In the genomic region with DNA sequence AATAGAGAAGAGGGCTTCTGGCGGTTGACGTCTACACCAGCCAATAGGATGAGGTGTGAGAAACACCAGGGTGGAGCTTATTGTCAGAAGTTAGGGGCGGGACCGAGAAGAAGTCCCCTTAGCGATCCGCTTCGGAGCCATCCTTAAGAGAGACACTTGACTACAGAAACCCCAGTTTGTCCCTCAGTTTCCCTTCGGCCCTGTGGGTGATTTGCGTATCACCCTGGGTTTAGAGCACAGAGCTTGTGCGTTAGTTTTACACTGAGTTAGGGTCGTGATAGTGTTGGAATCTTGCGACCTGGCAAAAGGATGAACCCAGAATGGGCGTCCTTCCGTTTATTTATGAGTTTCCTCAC, we compare ENCODE assay signal across 7 mouse cellular contexts. TPM values are rescaled to one million over a fixed set of nuclear protein-coding genes. Genes with fewer than 3 reads are reported as not detected.
A peak's percentile ranks its signal among the peaks of the same experiment; 100 is the strongest.
DNase-seq lines count a peak whose midpoint lies in the region; ATAC-seq lines count a peak whose summit lies in the region.

No protein-coding gene starts in this region.

- peak overlapping the region; percentile 67 for H3K27ac ChIP-seq in lung, embryonic 16.5 days (ENCODE audit: low read length)
- peak overlapping the region; percentile 64 for H3K27ac ChIP-seq in forebrain, embryonic 11.5 days (ENCODE audit: low read depth, low read length)
- peak overlapping the region; percentile 63; the same call in 1 of the 2 replicates for H3K27ac ChIP-seq in limb, embryonic 13.5 days
- peak overlapping the region; percentile 75; the same call in 1 of the 2 replicates for H3K27ac ChIP-seq in stomach, embryonic 14.5 days (ENCODE audit: low read length)

- H3K9ac ChIP-seq in lung, embryonic 16.5 days (ENCODE audit: low read length), result peak overlapping the region; percentile 54
- peak overlapping the region; percentile 69 for H3K9ac ChIP-seq in forebrain, embryonic 11.5 days (ENCODE audit: low read length)
- peak overlapping the region; percentile 79 for H3K9ac ChIP-seq in limb, embryonic 13.5 days
- peak overlapping the region; percentile 63 for H3K9ac ChIP-seq in stomach, embryonic 14.5 days (replicated peaks; ENCODE audit: low read depth, low read length)

- no peak for DNase-seq in lung, postnatal 4 days
- DNase-seq in forebrain, embryonic 11.5 days (ENCODE audit: low spot score), result no peak
- DNase-seq in layer of hippocampus, adult 11-12 months (ENCODE audit: low spot score), result no peak

- no peaks in the 10 kb centered on the region for H3K9me3 ChIP-seq in lung, embryonic 16.5 days (ENCODE audit: control insufficient read depth, low read length)
- no peaks in the 10 kb centered on the region for H3K9me3 ChIP-seq in forebrain, embryonic 11.5 days (ENCODE audit: control insufficient read depth, low read length)
- no peaks in the 10 kb centered on the region for H3K9me3 ChIP-seq in limb, embryonic 13.5 days
- no peaks in the 10 kb centered on the region for H3K9me3 ChIP-seq in stomach, embryonic 14.5 days (ENCODE audit: control insufficient read depth, low read depth, low read length)

- H3K27me3 ChIP-seq in lung, embryonic 16.5 days (ENCODE audit: control insufficient read depth, insufficient read depth, low read depth, low read length), result no peaks in the 10 kb centered on the region
- H3K27me3 ChIP-seq in forebrain, embryonic 11.5 days (ENCODE audit: control insufficient read depth, insufficient read depth, low read length), result no peaks in the 10 kb centered on the region
- no peaks in the 10 kb centered on the region for H3K27me3 ChIP-seq in limb, embryonic 13.5 days
- H3K27me3 ChIP-seq in stomach, embryonic 14.5 days (ENCODE audit: control insufficient read depth, insufficient read depth, low read length), result no peaks in the 10 kb centered on the region

- no peak for ATAC-seq in lung, embryonic 16.5 days (ENCODE audit: low read depth)
- ATAC-seq in forebrain, embryonic 11.5 days (replicated peaks; ENCODE audit: low FRiP score), result no peak
- ATAC-seq in limb, embryonic 13.5 days (ENCODE audit: low FRiP score, low read depth), result no peak
- ATAC-seq in stomach, embryonic 14.5 days (ENCODE audit: insufficient number of reproducible peaks, insufficient read depth, low FRiP score, low read depth), result no peak
- no peak for ATAC-seq in CD4-positive, CD25-positive, alpha-beta regulatory T cell, adult 4 months

- H3K4me2 ChIP-seq in lung, embryonic 16.5 days (ENCODE audit: low read depth, low read length), result peak overlapping the region; percentile 60
- H3K4me2 ChIP-seq in forebrain, embryonic 11.5 days (ENCODE audit: low read depth, low read length, severe bottlenecking), result peak overlapping the region; percentile 87
- peak overlapping the region; percentile 86 for H3K4me2 ChIP-seq in limb, embryonic 13.5 days (replicated peaks)
- peak overlapping the region; percentile 81 for H3K4me2 ChIP-seq in stomach, embryonic 14.5 days (replicated peaks; ENCODE audit: low read depth, low read length)

- WGBS in lung, embryonic 16.5 days, result under 1% methylated on average over 14 of the region's 14 CpGs
- WGBS in forebrain, embryonic 11.5 days, result under 1% methylated on average over 14 of the region's 14 CpGs
- WGBS in limb, embryonic 13.5 days, result under 1% methylated on average over 14 of the region's 14 CpGs
- WGBS in stomach, embryonic 14.5 days, result under 1% methylated on average over 14 of the region's 14 CpGs

- no peaks in the 10 kb centered on the region for H3K36me3 ChIP-seq in lung, embryonic 16.5 days (ENCODE audit: control insufficient read depth, insufficient read depth, low read length)
- H3K36me3 ChIP-seq in forebrain, embryonic 11.5 days (ENCODE audit: control insufficient read depth, insufficient read depth, low read length), result no peaks in the 10 kb centered on the region
- H3K36me3 ChIP-seq in limb, embryonic 13.5 days, result peaks cover 17% of the 10 kb centered on the region
- no peaks in the 10 kb centered on the region for H3K36me3 ChIP-seq in stomach, embryonic 14.5 days (ENCODE audit: control insufficient read depth, insufficient read depth, low read length)

- peak overlapping the region; percentile 71 for H3K4me3 ChIP-seq in lung, embryonic 16.5 days (ENCODE audit: low read length)
- peak overlapping the region; percentile 60 for H3K4me3 ChIP-seq in forebrain, embryonic 11.5 days (ENCODE audit: low read depth, low read length)
- H3K4me3 ChIP-seq in limb, embryonic 13.5 days, result peak overlapping the region; percentile 66
- peak overlapping the region; percentile 68 for H3K4me3 ChIP-seq in stomach, embryonic 14.5 days (ENCODE audit: low read depth, low read length)

- H3K4me1 ChIP-seq in lung, embryonic 16.5 days (replicated peaks; ENCODE audit: control insufficient read depth, insufficient read depth, low read length), result peaks cover 16% of the 10 kb centered on the region
- peaks cover 2% of the 10 kb centered on the region; the same call in 1 of the 2 replicates for H3K4me1 ChIP-seq in forebrain, embryonic 11.5 days (replicated peaks; ENCODE audit: control insufficient read depth, insufficient read depth, low read length)
- H3K4me1 ChIP-seq in limb, embryonic 13.5 days, result peaks cover 19% of the 10 kb centered on the region
- peaks cover 9% of the 10 kb centered on the region; the same call in 1 of the 2 replicates for H3K4me1 ChIP-seq in stomach, embryonic 14.5 days (ENCODE audit: control insufficient read depth, insufficient read depth, low read length)

RNA-seq across cellular contexts. Expression of a gene that starts 0.6 kb away (rescaled TPM):
- 29.9 and 31.5 TPM in 2 replicates for polyA plus RNA-seq in lung, embryonic 16.5 days (2015; fragmentation: Nextera tagmentation; extraction: Ambion mirVana)
- 54.1 and 59.8 TPM in 2 replicates for polyA plus RNA-seq in forebrain, embryonic 11.5 days (2014; fragmentation: Nextera tagmentation; extraction: Ambion mirVana)
- polyA plus RNA-seq in limb, embryonic 13.5 days (2015; fragmentation: Nextera tagmentation; extraction: Ambion mirVana), result 35.2 and 35.7 TPM in 2 replicates
- polyA plus RNA-seq in stomach, embryonic 14.5 days (2014; fragmentation: Nextera tagmentation; extraction: Ambion mirVana), result 37.1 and 42.9 TPM in 2 replicates
- 10 to 100 TPM; 15.2 to 24.0 TPM for polyA plus RNA-seq in CD4-positive, CD25-positive, alpha-beta regulatory T cell, adult 4 months (2017; shearing (Covaris generic))

RNA-seq across cellular contexts. Expression of a gene that starts 16.4 kb away (rescaled TPM):
- polyA plus RNA-seq in lung, embryonic 16.5 days (2015; fragmentation: Nextera tagmentation; extraction: Ambion mirVana), result 2.1 and 2.6 TPM in 2 replicates
- polyA plus RNA-seq in forebrain, embryonic 11.5 days (2014; fragmentation: Nextera tagmentation; extraction: Ambion mirVana), result 1.6 and 2.5 TPM in 2 replicates
- polyA plus RNA-seq in limb, embryonic 13.5 days (2015; fragmentation: Nextera tagmentation; extraction: Ambion mirVana), result 4.6 and 6.2 TPM in 2 replicates
- polyA plus RNA-seq in stomach, embryonic 14.5 days (2014; fragmentation: Nextera tagmentation; extraction: Ambion mirVana), result 1.4 and 2.0 TPM in 2 replicates
- under 1 TPM in 1 of 2 experiments, not detected in 1; 0.11 TPM for polyA plus RNA-seq in CD4-positive, CD25-positive, alpha-beta regulatory T cell, adult 4 months (2017; shearing (Covaris generic))

RNA-seq across cellular contexts. Expression of a gene that starts 42.8 kb away (rescaled TPM):
- 103 and 105 TPM in 2 replicates for polyA plus RNA-seq in lung, embryonic 16.5 days (2015; fragmentation: Nextera tagmentation; extraction: Ambion mirVana)
- polyA plus RNA-seq in forebrain, embryonic 11.5 days (2014; fragmentation: Nextera tagmentation; extraction: Ambion mirVana), result 52.8 and 53.0 TPM in 2 replicates
- polyA plus RNA-seq in limb, embryonic 13.5 days (2015; fragmentation: Nextera tagmentation; extraction: Ambion mirVana), result 68.9 and 69.0 TPM in 2 replicates
- polyA plus RNA-seq in stomach, embryonic 14.5 days (2014; fragmentation: Nextera tagmentation; extraction: Ambion mirVana), result 48.1 and 64.9 TPM in 2 replicates
- 100 to 1,000 TPM in 1 of 2 experiments, 10 to 100 TPM in 1; 52.3 to 109 TPM for polyA plus RNA-seq in CD4-positive, CD25-positive, alpha-beta regulatory T cell, adult 4 months (2017; shearing (Covaris generic))

RNA-seq across cellular contexts. Expression of a gene that starts 51.1 kb away (rescaled TPM):
- polyA plus RNA-seq in lung, embryonic 16.5 days (2015; fragmentation: Nextera tagmentation; extraction: Ambion mirVana), result not detected in 2 replicates
- 0.44 TPM in 1 of 2 replicates, not detected in the other for polyA plus RNA-seq in forebrain, embryonic 11.5 days (2014; fragmentation: Nextera tagmentation; extraction: Ambion mirVana)
- polyA plus RNA-seq in limb, embryonic 13.5 days (2015; fragmentation: Nextera tagmentation; extraction: Ambion mirVana), result not detected in 2 replicates
- 0.15 TPM in 1 of 2 replicates, not detected in the other for polyA plus RNA-seq in stomach, embryonic 14.5 days (2014; fragmentation: Nextera tagmentation; extraction: Ambion mirVana)
- polyA plus RNA-seq in CD4-positive, CD25-positive, alpha-beta regulatory T cell, adult 4 months (2017; shearing (Covaris generic)), result 1 to 10 TPM; 1.7 to 2.1 TPM

RNA-seq across cellular contexts. Expression of a gene that starts 52.5 kb away (rescaled TPM):
- polyA plus RNA-seq in lung, embryonic 16.5 days (2015; fragmentation: Nextera tagmentation; extraction: Ambion mirVana), result 11.3 and 12.4 TPM in 2 replicates
- 2.0 and 2.1 TPM in 2 replicates for polyA plus RNA-seq in forebrain, embryonic 11.5 days (2014; fragmentation: Nextera tagmentation; extraction: Ambion mirVana)
- polyA plus RNA-seq in limb, embryonic 13.5 days (2015; fragmentation: Nextera tagmentation; extraction: Ambion mirVana), result 5.2 and 5.5 TPM in 2 replicates
- polyA plus RNA-seq in stomach, embryonic 14.5 days (2014; fragmentation: Nextera tagmentation; extraction: Ambion mirVana), result 4.1 and 4.8 TPM in 2 replicates
- polyA plus RNA-seq in CD4-positive, CD25-positive, alpha-beta regulatory T cell, adult 4 months (2017; shearing (Covaris generic)), result 10 to 100 TPM in 1 of 2 experiments, 1 to 10 TPM in 1; 10.0 to 30.1 TPM
